Mouse (Mus musculus) frontal cortex, postnatal 25 days (tissue): ENCODE data around the gene Fasn.
A peak's percentile ranks its signal among the peaks of the same experiment; 100 is the strongest.
"Not testable (repeated sequence)": the region's sequence is repeated elsewhere in the genome, so short reads cannot be mapped to it uniquely, and the experiment has no call there.

Experiments
- DNase-seq, 2 experiments: peaks; one replicate each; pipeline ENCODE4 v3.0.0; 2022; ENCODE audit warnings: low spot score in 2 of 2

The Fasn gene

DNA sequence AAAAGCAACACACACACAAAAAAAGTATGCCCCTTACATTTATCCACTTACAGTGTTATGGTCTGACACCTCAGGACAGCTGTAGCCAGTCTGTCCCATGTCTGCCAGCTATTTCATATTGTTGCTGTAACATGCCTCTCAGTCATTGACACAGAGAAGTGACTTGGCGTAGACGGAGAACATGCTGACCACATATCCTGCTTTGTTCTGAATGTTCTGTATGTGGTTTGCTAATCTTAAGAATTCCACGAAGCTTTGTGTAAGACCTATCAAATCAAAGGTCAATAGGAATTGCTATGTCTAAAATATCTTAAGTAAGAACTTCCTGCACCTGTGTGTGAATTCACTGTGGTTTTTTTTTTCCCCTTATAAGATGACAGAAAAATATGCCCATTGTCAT lies 26.1 kb downstream of the Fasn start:
- DNase-seq: no peak

DNA sequence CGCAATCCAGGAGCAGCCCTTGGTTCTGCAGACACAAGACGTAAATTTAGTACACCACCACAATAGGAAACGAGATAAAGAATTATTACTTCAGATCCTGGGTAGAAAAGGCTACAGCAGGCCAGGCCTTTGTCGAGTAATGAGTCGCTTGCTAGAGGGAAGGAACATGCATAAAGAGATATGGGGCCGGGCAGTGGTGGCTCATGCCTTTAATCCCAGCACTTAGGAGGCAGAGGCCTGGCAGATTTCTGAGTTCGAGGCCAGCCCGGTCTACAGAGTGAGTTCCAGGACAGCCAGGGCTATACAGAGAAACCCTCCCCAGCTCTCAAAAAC lies 27.8 kb downstream of the Fasn start:
- no peak for DNase-seq

DNA sequence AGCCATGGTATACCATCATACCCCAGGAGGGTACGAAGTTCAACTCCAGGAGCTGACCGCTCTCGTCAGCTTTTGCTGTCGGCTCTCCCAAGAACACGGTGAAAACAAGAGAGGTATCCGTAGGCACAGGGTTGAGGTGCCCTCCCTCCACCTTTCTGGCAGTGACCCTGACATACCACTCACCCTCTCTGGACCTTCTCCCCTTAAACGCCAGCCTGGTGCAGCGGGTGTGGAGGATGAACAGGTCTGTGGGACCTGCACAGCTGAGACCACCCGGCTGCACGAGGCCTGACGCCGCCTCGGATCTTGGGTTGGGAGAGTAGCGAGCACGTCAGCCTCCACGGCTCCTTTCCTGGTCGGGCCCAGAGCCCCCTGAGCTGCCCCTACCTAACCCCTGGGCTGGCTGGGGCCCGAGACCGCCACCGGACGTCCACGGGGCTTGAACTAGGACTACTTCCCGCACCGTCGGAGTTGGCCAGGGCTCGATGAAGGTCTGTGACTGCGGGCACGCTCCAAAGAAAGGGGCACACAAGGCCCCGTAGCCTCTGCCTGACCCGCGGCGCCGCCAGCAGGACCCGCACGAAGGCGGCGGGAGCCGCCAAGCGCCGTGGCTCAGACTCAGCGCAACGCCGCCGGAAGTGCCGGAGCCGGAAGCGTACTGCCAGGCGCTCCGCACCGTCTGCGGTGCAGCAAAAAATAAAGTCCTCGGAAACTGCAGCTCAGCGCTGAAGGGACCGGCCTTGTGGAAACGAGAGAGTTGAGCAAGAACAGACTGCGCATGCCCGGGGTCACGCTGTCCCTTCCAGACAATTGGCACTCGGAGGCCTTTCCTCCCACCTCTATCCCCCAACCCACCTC lies 28.4 kb downstream of the Fasn start, which contains the start of gene Dus1l:
Gene Dus1l, minus strand, starts transcription at position 648 of the 858 bp plus-strand sequence.
- peak; percentile 98 to 99 for DNase-seq

DNA sequence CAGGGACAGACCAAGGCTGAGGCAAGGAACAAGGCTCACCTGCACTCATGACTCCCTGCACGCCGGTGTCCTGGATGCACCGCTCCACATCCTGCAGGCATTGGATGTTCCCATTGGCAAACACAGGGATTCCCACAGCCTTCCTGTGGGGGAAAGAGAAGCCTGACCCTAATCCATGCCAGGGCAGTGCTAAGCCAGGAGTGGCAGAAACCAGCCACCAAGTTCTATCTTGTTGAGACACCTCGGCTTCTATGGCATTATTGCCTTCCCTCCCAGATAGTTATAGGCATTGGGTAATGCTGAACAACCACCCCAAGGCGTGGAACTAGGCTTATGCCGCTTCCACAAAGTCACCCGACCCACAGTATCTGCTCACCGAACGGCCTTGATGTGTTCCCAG lies 31.7 kb downstream of the Fasn start:
- DNase-seq: no peak

DNA sequence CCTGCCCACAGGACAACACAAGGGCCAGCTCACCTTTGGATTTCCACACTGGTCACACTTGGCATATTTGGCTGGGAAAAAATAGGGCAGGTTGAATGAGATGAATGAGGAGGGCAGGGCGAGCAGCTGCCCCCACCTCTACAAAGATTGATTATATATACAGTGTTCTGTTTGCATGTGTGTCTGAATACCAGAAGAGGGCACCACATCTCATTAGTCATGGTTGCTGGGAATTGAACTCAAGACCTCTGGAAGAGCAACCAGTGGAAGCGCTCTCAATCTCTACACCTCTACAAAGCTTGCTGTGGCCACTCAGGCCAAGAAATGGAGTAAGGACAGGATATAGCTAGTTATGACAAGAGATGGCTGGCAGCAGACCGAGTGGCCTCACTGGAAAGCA lies 34.5 kb downstream of the Fasn start:
- no peak for DNase-seq

DNA sequence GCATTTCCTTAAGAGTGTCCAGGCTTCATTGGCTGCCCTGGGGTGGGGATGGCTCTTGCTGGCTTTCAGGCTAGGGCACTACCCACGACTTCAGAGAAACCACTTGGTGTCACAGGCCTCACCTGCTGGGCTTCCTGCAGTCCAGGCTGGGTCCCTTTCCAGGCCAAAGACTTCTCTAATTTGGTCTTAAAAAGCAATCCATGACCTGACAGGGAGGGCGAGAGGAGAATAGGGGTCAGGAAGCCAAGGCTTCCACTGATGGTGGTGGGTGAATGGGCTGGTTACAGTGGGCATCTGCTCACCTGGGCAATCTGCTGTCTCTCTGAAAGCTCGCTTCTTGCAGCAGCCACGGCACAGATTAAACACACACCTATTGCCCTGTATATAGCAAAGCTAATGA lies 35.0 kb downstream of the Fasn start:
- DNase-seq: no peak

DNA sequence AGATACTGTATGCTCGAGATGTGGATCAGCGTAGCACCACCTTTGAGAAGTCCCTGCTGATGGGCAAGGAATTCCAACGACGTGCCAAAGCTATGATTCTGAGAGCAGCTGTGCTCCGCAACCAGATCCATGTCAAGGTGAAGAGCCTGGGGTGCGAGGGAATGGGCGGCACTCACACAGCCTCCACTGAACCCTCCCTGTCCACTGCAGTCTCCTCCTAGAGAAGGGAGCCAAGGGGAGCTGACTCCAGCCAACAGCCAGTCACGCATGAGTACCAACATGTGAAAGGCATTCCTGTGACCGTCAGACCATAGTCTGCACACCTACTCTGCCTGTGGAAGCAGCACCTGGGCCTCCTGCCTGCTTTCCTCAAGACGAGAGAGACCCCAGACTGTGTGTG lies 35.9 kb downstream of the Fasn start:
- DNase-seq: not testable (repeated sequence)

DNA sequence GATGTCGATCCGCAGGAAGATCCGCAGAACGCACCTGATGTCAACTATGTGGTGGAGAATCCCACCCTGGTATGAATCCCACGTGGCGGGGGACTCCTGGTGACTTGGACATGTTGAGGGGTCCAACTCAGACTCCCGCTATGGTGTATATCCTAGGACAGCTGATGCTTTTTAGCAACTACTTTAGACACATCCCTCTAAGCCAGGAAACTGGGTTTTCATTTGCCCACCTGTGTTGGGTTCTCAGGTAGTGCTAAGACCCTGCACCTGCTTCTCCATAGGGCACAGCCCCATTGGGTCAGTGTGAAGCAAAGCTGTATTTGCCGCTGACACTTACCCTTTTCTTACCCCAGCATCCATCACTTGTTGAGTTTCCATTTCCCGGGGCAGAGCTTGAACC lies 39.2 kb downstream of the Fasn start:
- no peak for DNase-seq

DNA sequence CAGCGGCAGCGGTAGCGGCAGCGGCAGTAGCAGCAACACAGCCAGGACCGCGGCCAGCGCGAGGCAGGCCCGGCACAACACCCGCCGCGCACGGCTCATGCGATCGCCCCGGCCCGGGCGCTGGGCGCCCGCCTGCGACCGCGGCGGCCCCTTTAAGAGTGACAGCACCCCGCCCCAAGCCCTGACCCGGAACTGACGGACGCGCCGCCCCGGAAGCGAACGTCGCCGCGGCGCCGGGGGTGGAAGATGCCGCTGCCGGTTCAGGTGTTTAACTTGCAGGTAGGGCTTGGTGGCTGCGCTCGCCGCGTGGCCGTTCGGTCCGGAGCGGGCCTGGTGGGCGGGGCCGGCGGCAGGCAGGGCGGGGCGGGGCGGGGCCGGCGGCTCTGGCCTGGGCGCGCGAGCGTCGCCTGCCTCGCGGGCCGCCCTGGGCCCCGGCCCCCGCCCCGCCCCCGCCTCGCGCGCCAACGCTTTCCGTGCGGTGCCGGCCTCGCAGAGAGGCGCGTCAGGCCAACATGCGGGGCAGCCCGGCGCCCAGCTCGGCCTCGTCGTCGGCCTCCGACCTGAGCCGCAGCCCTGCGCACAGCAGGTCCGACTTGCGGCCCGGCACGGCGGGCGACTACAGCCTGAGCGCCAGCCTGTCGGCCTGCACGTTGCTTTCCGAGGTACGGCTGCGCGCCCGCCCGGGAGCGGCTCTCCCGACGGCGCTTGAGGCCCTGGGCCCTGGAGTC lies 40.1 kb downstream of the Fasn start, which contains the start of the genes Rfng and Gps1:
Gene Rfng, minus strand, starts transcription at position 144 of the 728 bp plus-strand sequence.
Gene Gps1, plus strand, starts transcription at position 209 of the 728 bp plus-strand sequence.
- DNase-seq: peak; percentile 40 to 62

DNA sequence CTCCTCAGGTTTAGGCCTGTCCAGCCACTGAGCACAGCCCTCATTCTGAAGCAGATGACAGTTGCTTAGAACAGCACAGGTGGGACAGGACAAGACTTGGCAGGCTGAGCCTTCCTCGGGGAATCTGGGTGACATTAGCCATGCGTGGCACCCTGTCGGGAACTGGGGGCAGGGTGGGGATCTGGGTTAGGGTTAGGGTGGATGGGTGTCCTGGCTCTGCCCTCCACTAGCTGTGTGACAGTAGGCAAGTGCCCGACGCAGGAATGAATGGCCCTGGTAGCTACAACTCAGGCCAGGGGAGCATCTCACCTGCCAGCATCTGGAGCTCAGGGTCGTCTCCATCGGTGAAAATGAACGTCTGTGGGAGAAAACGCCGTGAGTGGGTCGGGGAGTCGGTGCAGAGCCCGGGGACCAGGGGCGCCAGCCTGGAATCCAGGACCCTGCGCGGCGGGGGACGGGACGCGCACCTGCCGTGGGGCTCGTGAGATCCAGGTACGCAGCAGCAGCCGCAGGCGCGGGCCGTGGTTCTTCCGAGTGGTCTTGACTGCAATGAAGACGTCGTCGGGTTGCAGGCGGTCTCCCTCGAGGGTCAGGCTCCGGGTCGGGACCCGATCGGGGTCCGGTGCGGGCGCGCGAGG lies 40.8 kb downstream of the Fasn start:
- no peak for DNase-seq

DNA sequence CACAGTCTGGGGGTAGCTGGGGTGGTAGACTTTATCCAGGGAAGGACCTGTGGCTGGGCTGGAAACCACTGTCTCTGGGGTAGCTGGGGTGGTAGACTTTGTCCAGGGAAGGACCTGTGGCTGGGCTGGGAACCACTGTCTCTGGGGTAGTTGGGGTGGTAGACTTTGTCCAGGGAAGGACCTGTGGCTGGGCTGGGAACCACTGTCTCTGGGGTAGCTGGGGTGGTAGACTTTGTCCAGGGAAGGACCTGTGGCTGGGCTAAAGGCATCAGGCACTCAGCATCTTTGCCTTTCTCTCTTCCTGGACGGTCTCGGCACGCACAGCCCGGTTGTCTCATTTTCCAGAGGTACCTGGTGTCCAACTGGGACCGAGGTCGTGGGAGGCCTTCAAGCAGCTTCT lies 43.0 kb downstream of the Fasn start:
- DNase-seq: not testable (repeated sequence)

DNA sequence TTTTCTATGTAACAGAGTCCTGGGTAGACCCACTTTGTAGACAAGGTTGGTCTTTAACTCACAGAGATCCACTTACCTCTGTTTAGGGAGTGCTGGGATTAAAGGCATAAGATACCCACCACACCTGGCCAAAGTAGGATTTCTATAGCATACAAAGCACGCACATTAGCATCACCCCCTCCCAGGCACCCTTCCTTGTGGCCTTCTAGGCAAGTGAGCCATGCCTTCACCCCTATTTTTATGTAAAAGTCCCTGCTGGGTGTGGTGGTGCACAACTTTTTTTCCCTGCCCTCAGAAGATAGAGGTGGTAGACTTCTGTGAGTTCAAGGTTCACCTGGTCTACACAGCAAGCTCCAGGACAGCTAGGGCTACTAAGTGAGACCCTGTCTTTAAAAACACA lies 44.5 kb downstream of the Fasn start:
- no peak for DNase-seq

DNA sequence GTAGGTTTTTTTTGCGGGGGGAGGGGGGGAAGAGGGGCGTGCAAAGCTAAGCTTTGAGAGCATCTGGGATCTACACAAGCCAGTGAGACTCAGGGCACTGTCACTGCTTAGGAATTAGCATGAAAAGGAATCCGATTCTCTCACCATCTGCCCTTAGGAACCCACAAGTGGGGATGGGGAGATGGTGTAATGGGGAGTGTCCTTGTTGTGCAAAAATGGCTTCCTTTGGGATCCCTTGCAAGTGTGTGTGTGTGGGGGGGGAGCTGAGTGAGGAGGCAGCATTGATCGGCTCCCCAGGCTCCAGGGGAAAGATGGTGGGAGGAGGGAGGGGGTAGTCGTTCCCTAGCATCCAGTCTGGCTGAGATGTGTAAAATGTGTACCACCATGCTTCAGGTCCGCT lies 47.2 kb downstream of the Fasn start:
- no peak for DNase-seq

DNA sequence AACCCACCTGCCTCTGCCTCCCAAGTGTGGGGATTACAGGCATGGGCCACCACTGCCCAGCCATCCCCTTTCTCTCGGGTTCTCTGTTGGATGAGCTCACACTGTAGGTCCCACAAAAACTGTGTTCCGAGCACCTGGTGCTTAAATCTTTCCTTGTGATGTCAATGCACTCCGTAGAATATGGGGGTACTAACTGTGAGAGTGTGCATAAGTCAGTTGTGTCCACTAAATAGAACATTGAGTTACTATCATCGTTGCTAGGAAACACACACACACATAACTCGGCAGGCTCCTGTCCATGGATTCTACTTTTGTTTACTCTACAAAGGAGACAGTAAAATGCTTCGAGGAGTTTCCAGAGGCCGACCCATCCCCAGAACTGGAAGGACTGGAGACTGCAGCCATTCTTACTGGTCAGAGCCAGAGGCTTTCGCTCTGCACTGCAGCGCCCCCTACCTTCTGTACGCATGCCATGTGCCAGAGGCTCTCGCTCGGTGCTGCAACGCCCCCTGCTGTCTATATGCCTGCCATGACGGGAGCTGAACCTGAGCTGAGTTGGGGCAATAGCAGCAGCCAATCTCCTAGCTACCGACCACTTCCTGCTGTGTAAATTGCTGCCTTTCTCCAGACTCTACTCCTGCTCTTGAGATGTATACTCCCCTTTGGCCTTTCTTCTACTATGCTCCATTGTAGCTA lies 48.4 kb downstream of the Fasn start:
- peak; percentile 96 for DNase-seq

DNA sequence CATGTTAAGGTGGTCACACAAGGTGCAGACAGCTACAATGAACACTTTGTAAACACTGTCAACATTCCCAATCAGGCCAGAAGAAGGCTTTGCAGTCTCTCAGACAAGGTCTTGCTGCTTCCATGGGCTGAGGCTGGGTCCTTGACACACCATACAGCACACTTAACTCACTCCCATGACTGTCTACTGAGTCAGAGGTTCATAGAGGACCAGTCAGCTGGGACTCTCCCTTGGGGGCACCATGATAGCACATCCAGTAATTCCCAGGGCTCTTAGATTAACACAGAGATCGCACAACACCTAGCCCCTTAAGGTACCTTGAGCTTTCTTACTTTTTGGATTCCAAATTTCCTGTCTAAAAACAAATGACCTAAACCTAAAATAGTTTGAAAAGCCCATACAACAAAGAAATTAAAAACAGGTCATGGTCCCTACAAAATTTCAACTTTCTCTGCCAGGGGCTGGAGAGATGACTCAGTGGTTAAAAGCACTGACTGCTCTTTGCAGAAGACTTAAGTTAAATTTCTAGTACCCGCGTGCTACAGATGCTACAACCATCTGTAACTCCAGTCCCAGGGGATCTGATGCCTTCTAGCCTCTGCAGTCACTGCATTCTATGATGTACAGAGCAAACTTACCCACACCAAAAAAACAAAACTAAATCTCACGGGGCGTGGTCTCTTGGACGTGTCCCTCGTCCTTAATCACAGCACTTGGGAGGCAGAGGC lies 50.7 kb downstream of the Fasn start:
- DNase-seq: no peak

DNA sequence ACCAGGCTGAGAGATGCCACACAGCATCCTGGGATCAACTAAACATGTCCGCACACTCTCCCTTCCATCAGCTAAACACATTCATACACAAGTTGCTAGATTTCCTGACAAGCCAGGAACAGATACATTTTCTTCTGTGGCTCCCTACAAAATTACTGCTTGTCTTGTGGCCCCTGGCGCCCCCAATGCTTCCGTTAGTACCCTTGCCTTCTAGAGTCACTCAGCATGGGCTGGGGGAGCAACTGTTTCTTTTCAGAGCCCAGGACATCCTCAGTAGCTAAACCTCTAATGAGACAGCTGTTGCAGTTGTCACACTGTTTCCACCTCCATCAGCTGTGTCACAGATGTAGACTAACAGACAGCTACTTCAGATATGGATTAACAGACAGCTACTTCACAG lies 51.6 kb downstream of the Fasn start:
- DNase-seq: no peak

DNA sequence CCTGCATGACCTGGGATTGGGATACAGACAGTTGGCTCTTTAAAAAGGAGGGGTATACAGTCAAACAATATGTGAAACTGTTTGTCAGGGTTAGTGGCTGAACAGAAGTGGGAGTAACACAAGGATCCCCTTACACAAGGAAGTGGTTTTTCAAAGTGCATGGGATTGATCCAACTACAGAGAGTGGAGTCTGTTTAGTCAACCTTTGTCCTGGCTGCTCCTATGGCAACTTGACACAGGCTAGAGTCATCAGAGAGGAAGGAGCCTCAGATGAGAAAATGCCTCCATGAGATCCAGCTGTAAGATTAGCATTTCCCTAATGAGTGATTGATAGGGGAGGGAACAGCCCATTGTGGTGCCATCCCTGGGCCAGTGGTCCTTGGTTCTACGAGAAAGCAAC lies 56.1 kb downstream of the Fasn start:
- no peak for DNase-seq

DNA sequence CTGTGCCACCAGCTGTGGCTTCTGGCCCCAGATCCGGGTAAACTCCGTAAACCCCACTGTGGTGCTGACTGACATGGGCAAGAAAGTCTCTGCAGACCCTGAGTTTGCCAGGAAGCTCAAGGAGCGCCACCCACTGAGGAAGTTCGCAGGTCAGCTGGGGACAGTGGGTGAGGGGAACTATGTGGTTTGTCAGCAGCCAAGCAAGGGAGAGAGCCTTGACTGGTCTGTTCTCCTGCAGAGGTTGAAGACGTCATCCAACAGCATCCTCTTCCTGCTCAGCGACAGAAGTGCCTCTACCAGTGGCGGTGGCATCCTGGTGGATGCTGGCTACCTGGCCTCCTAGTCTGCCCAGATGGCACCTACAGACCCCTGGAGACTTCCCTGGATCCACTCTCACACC lies 57.3 kb downstream of the Fasn start:
- not testable (repeated sequence) for DNase-seq

DNA sequence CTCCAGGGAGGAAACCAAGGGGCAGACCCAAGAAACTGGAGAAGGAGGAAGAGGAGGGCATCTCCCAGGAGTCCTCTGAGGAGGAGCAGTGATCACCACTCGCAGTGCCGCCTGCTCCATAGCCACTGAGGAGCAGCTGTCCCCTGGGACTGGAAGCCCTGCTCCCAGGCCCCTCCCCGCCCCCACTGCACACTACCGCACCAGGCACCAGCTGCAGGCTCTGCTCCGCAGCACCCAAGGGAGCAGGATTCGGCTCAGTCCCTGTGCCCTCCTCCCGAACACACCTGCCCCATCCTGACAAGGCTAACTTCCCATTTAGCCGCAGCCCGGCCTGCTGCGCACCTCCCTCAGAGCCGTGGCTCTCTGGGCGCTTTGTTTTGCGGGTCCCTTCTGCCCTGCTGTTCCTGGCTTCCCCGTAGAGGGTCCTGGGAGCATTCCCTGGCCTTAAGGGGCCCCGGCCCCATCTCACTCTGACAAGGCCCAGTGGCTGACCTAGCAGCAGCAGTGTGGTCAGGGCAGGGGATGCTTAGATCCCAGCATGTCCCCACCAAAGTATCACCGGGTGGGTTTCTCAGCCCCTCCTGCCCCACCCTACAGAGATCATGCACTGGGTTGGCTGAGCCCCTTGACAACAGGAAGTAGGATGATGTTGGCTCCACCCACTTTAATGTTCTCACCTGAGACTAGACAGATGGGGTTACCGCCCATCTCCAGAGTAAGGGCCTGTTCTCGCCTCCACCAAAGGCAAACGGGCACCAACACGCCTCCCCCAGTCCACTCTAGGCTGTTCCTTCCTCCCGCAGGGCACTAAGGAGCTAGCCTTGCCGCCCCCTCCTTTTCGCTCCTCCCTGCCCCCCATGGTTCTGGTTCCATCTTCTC lies 61.0 kb downstream of the Fasn start:
- DNase-seq: not testable (repeated sequence)

DNA sequence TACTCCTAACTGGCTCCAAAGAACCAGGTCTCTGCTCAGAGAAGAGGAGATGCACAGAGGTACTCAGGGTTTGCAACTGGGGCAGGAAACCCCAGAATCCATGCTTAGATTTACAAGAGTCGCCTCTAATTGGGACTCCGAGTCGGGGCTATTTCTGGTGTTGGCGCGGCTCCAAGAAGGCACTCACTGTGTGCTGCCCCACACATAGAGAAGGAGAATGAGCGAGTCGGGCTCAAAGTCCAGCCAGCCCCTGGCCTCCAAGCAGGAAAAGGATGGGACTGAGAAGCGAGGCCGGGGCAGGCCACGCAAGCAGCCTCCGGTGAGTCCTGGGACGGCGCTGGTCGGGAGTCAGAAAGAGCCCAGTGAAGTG lies 61.7 kb downstream of the Fasn start, which contains the start of gene Hmga1b:
Gene Hmga1b, plus strand, starts transcription at position 123 of the 370 bp plus-strand sequence.
- DNase-seq: not testable (repeated sequence)
